Mouse (Mus musculus) stomach, postnatal 0 days (tissue): ENCODE measurements around the gene Cobll1. TPM values are rescaled to one million over a fixed set of nuclear protein-coding genes. Genes with fewer than 3 reads are reported as not detected.

Experiments
- ATAC-seq: fragments of 200-750 bp; cut with Nextera tagmentation; 2 replicates; pipeline ENCODE4 v1.8.0; 2017; ENCODE audit not compliant: low FRiP score, low TSS enrichment
- DNase-seq: peaks from one replicate; pipeline ENCODE4 v3.0.0-alpha.2; 2016; ENCODE audit warnings: low spot score
- H3K27ac ChIP-seq: fragments of 300-500 bp; sonication (generic); replicated peaks from 2 replicates; pipeline ENCODE4 v1.5.1; 2014; ENCODE audit warnings: mild to moderate bottlenecking, control low read depth
- H3K27me3 ChIP-seq: fragments of 300-500 bp; sonication (generic); 2 replicates; pipeline ENCODE4 v1.6.1; 2014; ENCODE audit warnings: low read length; ENCODE audit not compliant: control insufficient read depth, insufficient read depth
- H3K36me3 ChIP-seq: fragments of 300-500 bp; sonication (generic); 2 replicates; pipeline ENCODE4 v1.6.1; 2014; ENCODE audit warnings: low read length, mixed read lengths; ENCODE audit not compliant: control insufficient read depth, insufficient read depth
- H3K4me1 ChIP-seq: fragments of 300-500 bp; sonication (generic); replicated peaks from 2 replicates; pipeline ENCODE4 v1.6.1; 2014; ENCODE audit warnings: antibody characterized with exemption; ENCODE audit not compliant: control insufficient read depth, insufficient read depth
- H3K4me2 ChIP-seq: fragments of 300-500 bp; sonication (generic); replicated peaks from 2 replicates; pipeline ENCODE4 v1.6.1; 2014; ENCODE audit warnings: low read depth, mild to moderate bottlenecking, control low read depth, moderate library complexity
- H3K4me3 ChIP-seq: fragments of 300-500 bp; sonication (generic); 2 replicates; pipeline ENCODE4 v1.5.1; 2014; ENCODE audit warnings: low read depth, low read length, control low read depth
- H3K9ac ChIP-seq: fragments of 300-500 bp; sonication (generic); 2 replicates; pipeline ENCODE4 v1.6.1; 2014; ENCODE audit warnings: mild to moderate bottlenecking, low read length, control low read depth, mixed read lengths
- H3K9me3 ChIP-seq: fragments of 300-500 bp; sonication (generic); 2 replicates; pipeline ENCODE4 v1.6.1; 2016; ENCODE audit warnings: low read length; ENCODE audit not compliant: control insufficient read depth
- CTCF ChIP-seq: IDR thresholded peaks from 2 replicates; pipeline ENCODE4 v1.5.1; 2016; ENCODE audit warnings: antibody characterized with exemption, low read depth, mild to moderate bottlenecking, moderate library complexity
- EP300 ChIP-seq: optimal IDR thresholded peaks from 2 replicates; pipeline ENCODE3; 2016; ENCODE audit warnings: antibody characterized with exemption
- WGBS: fragments of 180-500 bp; shearing (Covaris S2); extraction: QIAGEN DNeasy Blood & Tissue Kit; methylation state at CpG from one replicate; pipeline ENCODE4 v1.1.7; 2014; 5-methylcytosine and 5-hydroxymethylcytosine counted together
- polyA plus RNA-seq: library from polyadenylated mRNA; unstranded; fragments of >200 nt; fragmentation: Nextera tagmentation; extraction: Ambion mirVana; gene quantifications from 2 replicates; pipeline ENCODE4 v1.2.1, GENCODE M21; 2015

Cobll1 gene
- polyA plus RNA-seq, 1 experiment from 2014 or later, result 9.3 TPM

GRCm38 (mm10) chr2:65260400-65260799 is 21.2 kb upstream of the Cobll1 start:
- H3K9me3 ChIP-seq, result no peaks in the 10 kb centered on the region
- no peaks in the 10 kb centered on the region for H3K4me1 ChIP-seq
- no peak overlapping the region for H3K9ac ChIP-seq
- no peak overlapping the region for H3K4me2 ChIP-seq
- TF ChIP-seq EP300, result no peak
- TF ChIP-seq CTCF, result no peak
- ATAC-seq (no peak), DNase-seq (no peak)
- H3K36me3 ChIP-seq, result no peaks in the 10 kb centered on the region
- no peak overlapping the region for H3K4me3 ChIP-seq
- 86% methylated on average over 4 of the region's 4 CpGs for WGBS
- H3K27ac ChIP-seq, result no peak overlapping the region
- H3K27me3 ChIP-seq, result no peaks in the 10 kb centered on the region

GRCm38 (mm10) chr2:65257446-65257845 is 18.2 kb upstream of the Cobll1 start:
- peak; percentile 84 for ATAC-seq
- Histone ChIP-seq H3K4me1 (no peaks in the 10 kb centered on the region), H3K9me3 (no peaks in the 10 kb centered on the region), H3K27me3 (no peaks in the 10 kb centered on the region), H3K27ac (no peak overlapping the region; the same call in 1 of the 2 replicates), H3K4me2 (no peak overlapping the region), H3K36me3 (no peaks in the 10 kb centered on the region), H3K9ac (no peak overlapping the region), H3K4me3 (no peak overlapping the region)
- WGBS, result 43% methylated on average over 2 of the region's 2 CpGs
- no peak for DNase-seq
- no peak for TF ChIP-seq CTCF
- TF ChIP-seq EP300, result no peak

GRCm38 (mm10) chr2:65256494-65257254 is 17.5 kb upstream of the Cobll1 start:
- Histone ChIP-seq H3K4me2 (no peak overlapping the region), H3K27me3 (no peaks in the 10 kb centered on the region), H3K9ac (no peak overlapping the region), H3K27ac (no peak overlapping the region; the same call in 1 of the 2 replicates), H3K4me1 (no peaks in the 10 kb centered on the region), H3K9me3 (no peaks in the 10 kb centered on the region), H3K4me3 (no peak overlapping the region), H3K36me3 (no peaks in the 10 kb centered on the region)
- TF ChIP-seq CTCF, result no peak
- whole genome bisulfite sequencing, result 57% methylated on average over 6 of the region's 6 CpGs
- ATAC-seq, result 0 out of 2 replicates have a peak, but pooled peaks have one; percentile 57
- DNase-seq, result no peak

- no peak for ATAC-seq
- TF ChIP-seq CTCF (no peak), EP300 (no peak)
- H3K27ac ChIP-seq, result no peak overlapping the region
Measured at GRCm38 (mm10) chr2:65250589-65251104, 11.4 kb upstream of the Cobll1 start.

GRCm38 (mm10) chr2:65249575-65249974 is 10.4 kb upstream of the Cobll1 start:
- no peak overlapping the region for H3K27ac ChIP-seq
- no peak for TF ChIP-seq CTCF
- no peak for TF ChIP-seq EP300
- no peaks in the 10 kb centered on the region for H3K36me3 ChIP-seq

More at GRCm38 (mm10) chr2:65250589-65251104, 11.4 kb upstream of the Cobll1 start:
- H3K9ac ChIP-seq, result no peak overlapping the region
- WGBS, result 68% methylated on average over 5 of the region's 5 CpGs
- DNase-seq, result no peak
- H3K9me3 ChIP-seq, result no peaks in the 10 kb centered on the region
- no peaks in the 10 kb centered on the region for H3K36me3 ChIP-seq
- H3K27me3 ChIP-seq, result no peaks in the 10 kb centered on the region
- H3K4me2 ChIP-seq, result no peak overlapping the region
- no peak overlapping the region for H3K4me3 ChIP-seq
- no peaks in the 10 kb centered on the region for H3K4me1 ChIP-seq

GRCm38 (mm10) chr2:65240173-65240745 is 1.1 kb upstream of the Cobll1 start:
- Histone ChIP-seq H3K27ac (no peak overlapping the region), H3K4me1 (no peaks in the 10 kb centered on the region), H3K9me3 (no peaks in the 10 kb centered on the region), H3K4me2 (no peak overlapping the region), H3K36me3 (no peaks in the 10 kb centered on the region), H3K27me3 (no peaks in the 10 kb centered on the region), H3K4me3 (no peak overlapping the region), H3K9ac (no peak overlapping the region)
- TF ChIP-seq CTCF (no peak), EP300 (no peak)
- no peak for DNase-seq
- no peak for ATAC-seq
- 52% methylated on average over 5 of the region's 5 CpGs for WGBS

More at GRCm38 (mm10) chr2:65249575-65249974, 10.4 kb upstream of the Cobll1 start:
- no peak overlapping the region for H3K9ac ChIP-seq
- ATAC-seq (no peak), DNase-seq (no peak)
- 25% methylated on average over 2 of the region's 2 CpGs for WGBS
- H3K4me3 ChIP-seq, result no peak overlapping the region
- no peaks in the 10 kb centered on the region for H3K4me1 ChIP-seq
- no peaks in the 10 kb centered on the region for H3K9me3 ChIP-seq
- H3K4me2 ChIP-seq, result no peak overlapping the region
- H3K27me3 ChIP-seq, result no peaks in the 10 kb centered on the region
